Mouse (Mus musculus) G1E (cell line): ENCODE data around the gene Nod2.

ENCODE experiments used
- CTCF ChIP-seq: IDR thresholded peaks from 2 replicates; pipeline ENCODE4 v1.5.1; 2012; ENCODE audit warnings: low read depth, low read length, inconsistent platforms, mixed read lengths
- POLR2AphosphoS5 ChIP-seq: IDR thresholded peaks from 2 replicates; pipeline ENCODE4 v1.6.1; 2012; ENCODE audit warnings: low read depth, low read length, inconsistent platforms; ENCODE audit not compliant: insufficient replicate concordance
- TAL1 ChIP-seq: conservative IDR thresholded peaks from 2 replicates; pipeline ENCODE4 v1.6.1; 2012; ENCODE audit warnings: low read depth, low read length, inconsistent platforms, mixed read lengths

GRCm38 (mm10) chr8:88609036-88609435, 38.1 kb upstream of the Nod2 start:
- TF ChIP-seq POLR2AphosphoS5 (no peak), CTCF (no peak), TAL1 (no peak)
